ENCODE assay signal across 9 mouse cellular contexts in genomic region chr17:15371967-15372835, GRCm38 (mm10). TPM values are rescaled to one million over a fixed set of nuclear protein-coding genes. Genes with fewer than 3 reads are reported as not detected.
DNase-seq lines count a peak whose midpoint lies in the region; ATAC-seq and TF ChIP-seq lines count a peak whose summit lies in the region.
"Had no signal": no experiment of that assay in that cellular context is flagged by ENCODE, and none has a peak within 500 bp of the region (broad histone marks: within the 10 kb centered on the region; RNA-seq: fewer than 3 reads in every experiment).

No protein-coding gene starts in this region.

- no peak for TF ChIP-seq CTCF in gastrocnemius, adult 2 months (IDR thresholded peaks at IDR 0.05)

- H3K9me3 ChIP-seq in forebrain, embryonic 13.5 days (replicated peaks), result no peaks in the 10 kb centered on the region
- H3K9me3 ChIP-seq in kidney, embryonic 16.5 days (ENCODE audit: low read length), result no peaks in the 10 kb centered on the region

- no peak for DNase-seq in gastrocnemius, adult 2 months
- DNase-seq in gastrocnemius, adult 8-10 months (ENCODE audit: low spot score in 2 of 2), result no peak
- DNase-seq in neural tube, embryonic 10.5 days (ENCODE audit: extremely low spot score, low spot score), result peak; percentile 57
- no peak for DNase-seq in urinary bladder, adult 18-20 months (ENCODE audit: low spot score in 2 of 2)
- no peak for DNase-seq in thymus, postnatal 36 days
- no peak for DNase-seq in adrenal gland, postnatal 14 days
- DNase-seq: layer of hippocampus, adult 9-11 months had no signal

- H3K27me3 ChIP-seq in forebrain, embryonic 13.5 days, result no peaks in the 10 kb centered on the region
- H3K27me3 ChIP-seq in kidney, embryonic 16.5 days (ENCODE audit: insufficient read depth, low read length), result peaks cover 20% of the 10 kb centered on the region

- H3K9ac ChIP-seq in forebrain, embryonic 13.5 days, result peak overlapping the region; percentile 97
- H3K9ac ChIP-seq in kidney, embryonic 16.5 days (replicated peaks; ENCODE audit: low read length), result peak overlapping the region; percentile 37

- peak overlapping the region; percentile 89 for H3K4me2 ChIP-seq in forebrain, embryonic 13.5 days
- H3K4me2 ChIP-seq in kidney, embryonic 16.5 days (replicated peaks; ENCODE audit: low read depth, low read length), result peak overlapping the region; percentile 97

- H3K27ac ChIP-seq in gastrocnemius, adult 2 months, result peak overlapping the region; percentile 88
- H3K27ac ChIP-seq in forebrain, embryonic 13.5 days, result peak overlapping the region; percentile 36
- peak overlapping the region; percentile 50 for H3K27ac ChIP-seq in kidney, embryonic 16.5 days (ENCODE audit: low read length)

- intact Hi-C loops in gastrocnemius, adult 2 months (cut with DNase I), result no loop called here

- 13% methylated on average over 17 of the region's 17 CpGs for WGBS in forebrain, embryonic 13.5 days
- 53% methylated on average over 17 of the region's 17 CpGs for WGBS in kidney, embryonic 16.5 days

- ATAC-seq in forebrain, embryonic 13.5 days, result peak; percentile 31; the same call in 1 of the 2 replicates
- ATAC-seq in kidney, embryonic 16.5 days (ENCODE audit: low FRiP score, low TSS enrichment), result no peak

- H3K4me1 ChIP-seq in forebrain, embryonic 13.5 days, result peaks cover 67% of the 10 kb centered on the region
- H3K4me1 ChIP-seq in kidney, embryonic 16.5 days (ENCODE audit: insufficient read depth, low read length), result peaks cover 23% of the 10 kb centered on the region

- peak overlapping the region; percentile 85 for H3K4me3 ChIP-seq in gastrocnemius, adult 2 months
- peak overlapping the region; percentile 94 for H3K4me3 ChIP-seq in forebrain, embryonic 13.5 days
- peak overlapping the region; percentile 74 for H3K4me3 ChIP-seq in kidney, embryonic 16.5 days (ENCODE audit: low read length)

- peaks cover 49% of the 10 kb centered on the region for H3K36me3 ChIP-seq in forebrain, embryonic 13.5 days (ENCODE audit: poor library complexity, severe bottlenecking)
- H3K36me3 ChIP-seq in kidney, embryonic 16.5 days (ENCODE audit: insufficient read depth, low read length), result peaks cover 18% of the 10 kb centered on the region

RNA-seq across cellular contexts. Expression of gene Dll1, which starts 4.5 kb away (rescaled TPM):
- 1 to 10 TPM; 3.0 to 4.1 TPM for total RNA-seq in gastrocnemius, adult 2 months (2021)
- total RNA-seq in gastrocnemius, adult 8-10 months (2022), result 1 to 10 TPM; 1.4 to 4.0 (median 2.1) TPM
- polyA plus RNA-seq in forebrain, embryonic 13.5 days (2015; fragmentation: Nextera tagmentation; extraction: Ambion mirVana), result 57.4 and 65.5 TPM in 2 replicates
- polyA plus RNA-seq in kidney, embryonic 16.5 days (2015; fragmentation: Nextera tagmentation; extraction: Ambion mirVana), result 34.4 and 36.9 TPM in 2 replicates
- 6.7 and 10.5 TPM in 2 replicates for total RNA-seq in adrenal gland, postnatal 14 days (2021)

RNA-seq across cellular contexts. Expression of gene Fam120b, which starts 23.8 kb away (rescaled TPM):
- 10 to 100 TPM; 10.9 to 12.8 TPM for total RNA-seq in gastrocnemius, adult 2 months (2021)
- 10 to 100 TPM in 3 of 4 experiments, 1 to 10 TPM in 1; 9.5 to 12.1 (median 10.5) TPM for total RNA-seq in gastrocnemius, adult 8-10 months (2022)
- 37.1 and 42.2 TPM in 2 replicates for polyA plus RNA-seq in forebrain, embryonic 13.5 days (2015; fragmentation: Nextera tagmentation; extraction: Ambion mirVana)
- 31.4 and 32.4 TPM in 2 replicates for polyA plus RNA-seq in kidney, embryonic 16.5 days (2015; fragmentation: Nextera tagmentation; extraction: Ambion mirVana)
- total RNA-seq in adrenal gland, postnatal 14 days (2021), result 17.3 and 18.4 TPM in 2 replicates

Comparison
In these comparisons a context has a peak if more than half of its experiments do, and no peak if none do; other contexts are left out.
1. H3K27ac ChIP-seq: peak in every context shown above with its lines; median percentile 88 in gastrocnemius, adult 2 months; 50 in kidney, embryonic 16.5 days; 36 in forebrain, embryonic 13.5 days.